Mouse (Mus musculus) hindbrain, embryonic 14.5 days (tissue): ENCODE results near the gene Snx18. TPM values are rescaled to one million over a fixed set of nuclear protein-coding genes. Genes with fewer than 3 reads are reported as not detected.

ENCODE experiments used
- ATAC-seq: fragments of 200-750 bp; cut with Nextera tagmentation; 2 replicates; pipeline ENCODE4 v1.8.0; 2017; ENCODE audit warnings: moderate number of reproducible peaks, mild to moderate bottlenecking, moderate TSS enrichment, moderate library complexity; ENCODE audit not compliant: low FRiP score
- DNase-seq: peaks from one replicate; pipeline ENCODE4 v3.0.0-alpha.2; 2015; ENCODE audit warnings: low spot score
- H3K27ac ChIP-seq: fragments of 300-500 bp; sonication (generic); 2 replicates; pipeline ENCODE4 v1.5.1; 2014; ENCODE audit warnings: mild to moderate bottlenecking, moderate library complexity
- H3K27me3 ChIP-seq: fragments of 300-500 bp; sonication (generic); 2 replicates; pipeline ENCODE4 v1.6.1; 2014; ENCODE audit warnings: mild to moderate bottlenecking, low read length, mixed read lengths; ENCODE audit not compliant: control insufficient read depth, insufficient read depth
- H3K36me3 ChIP-seq: fragments of 300-500 bp; sonication (generic); replicated peaks from 2 replicates; pipeline ENCODE4 v1.6.1; 2014; ENCODE audit not compliant: control insufficient read depth, insufficient read depth
- H3K4me1 ChIP-seq: fragments of 300-500 bp; sonication (generic); replicated peaks from 2 replicates; pipeline ENCODE4 v1.6.1; 2014; ENCODE audit warnings: antibody characterized with exemption, low read length, mixed read lengths; ENCODE audit not compliant: control insufficient read depth, insufficient read depth
- H3K4me2 ChIP-seq: fragments of 300-500 bp; sonication (generic); replicated peaks from 2 replicates; pipeline ENCODE4 v1.6.1; 2014; ENCODE audit warnings: mild to moderate bottlenecking, moderate library complexity
- H3K4me3 ChIP-seq: fragments of 300-500 bp; sonication (generic); replicated peaks from 2 replicates; pipeline ENCODE4 v1.5.1; 2014; ENCODE audit warnings: mild to moderate bottlenecking, low read length
- H3K9ac ChIP-seq: fragments of 300-500 bp; sonication (generic); 2 replicates; pipeline ENCODE4 v1.6.1; 2014
- H3K9me3 ChIP-seq: fragments of 300-500 bp; sonication (generic); 2 replicates; pipeline ENCODE4 v1.6.1; 2016; ENCODE audit warnings: low read length; ENCODE audit not compliant: control insufficient read depth
- WGBS: fragments of 180-500 bp; shearing (Covaris S2); extraction: QIAGEN DNeasy Blood & Tissue Kit; methylation state at CpG from one replicate; pipeline ENCODE4 v1.1.7; 2014; 5-methylcytosine and 5-hydroxymethylcytosine counted together
- polyA plus RNA-seq: library from polyadenylated mRNA; unstranded; fragments of >200 nt; fragmentation: Nextera tagmentation; extraction: Ambion mirVana; gene quantifications from 2 replicates; pipeline ENCODE4 v1.2.1, GENCODE M21; 2014

Gene Snx18
- polyA plus RNA-seq, 1 experiment from 2014 or later: 16.2 TPM

GRCm38 (mm10) chr13:113617338-113617890, 950 bp downstream of the Snx18 start:
- Histone ChIP-seq H3K4me1 (peaks cover 51% of the 10 kb centered on the region), H3K27me3 (no peaks in the 10 kb centered on the region), H3K4me3 (peak overlapping the region; percentile 76), H3K9ac (peak overlapping the region; percentile 92), H3K27ac (peak overlapping the region; percentile 89), H3K4me2 (peak overlapping the region; percentile 93), H3K9me3 (no peaks in the 10 kb centered on the region), H3K36me3 (no peaks in the 10 kb centered on the region)
- 11% methylated on average over 48 of the region's 49 CpGs for WGBS
- DNase-seq: no peak
- peak; percentile 6; the same call in 1 of the 2 replicates for ATAC-seq

GRCm38 (mm10) chr13:113616751-113617337, 1.5 kb downstream of the Snx18 start:
- Histone ChIP-seq H3K4me3 (peak overlapping the region; percentile 76), H3K9ac (peak overlapping the region; percentile 92), H3K27me3 (no peaks in the 10 kb centered on the region), H3K4me1 (peaks cover 56% of the 10 kb centered on the region), H3K36me3 (no peaks in the 10 kb centered on the region), H3K27ac (no peak overlapping the region), H3K4me2 (peak overlapping the region; percentile 93), H3K9me3 (no peaks in the 10 kb centered on the region)
- DNase-seq (no peak), ATAC-seq (no peak)
- 58% methylated on average over 24 of the region's 24 CpGs for WGBS

GRCm38 (mm10) chr13:113615971-113616671, 2.2 kb downstream of the Snx18 start:
- ATAC-seq (no peak), DNase-seq (no peak)
- H3K9me3 ChIP-seq: no peaks in the 10 kb centered on the region
- H3K4me2 ChIP-seq: peak overlapping the region; percentile 93
- H3K4me1 ChIP-seq: peaks cover 63% of the 10 kb centered on the region
- H3K27me3 ChIP-seq: no peaks in the 10 kb centered on the region
- H3K27ac ChIP-seq: no peak overlapping the region
- WGBS: 9% methylated on average over 8 of the region's 8 CpGs
- peak overlapping the region; percentile 76 for H3K4me3 ChIP-seq
- peak overlapping the region; percentile 92 for H3K9ac ChIP-seq
- H3K36me3 ChIP-seq: no peaks in the 10 kb centered on the region

GRCm38 (mm10) chr13:113615546-113615941, 2.8 kb downstream of the Snx18 start:
- H3K36me3 ChIP-seq: no peaks in the 10 kb centered on the region
- peak overlapping the region; percentile 93 for H3K4me2 ChIP-seq
- DNase-seq (no peak), ATAC-seq (no peak)
- H3K9me3 ChIP-seq: no peaks in the 10 kb centered on the region
- no peak overlapping the region for H3K27ac ChIP-seq
- WGBS: 2% methylated on average over 10 of the region's 10 CpGs
- peak overlapping the region; percentile 92 for H3K9ac ChIP-seq
- H3K27me3 ChIP-seq: no peaks in the 10 kb centered on the region
- peaks cover 69% of the 10 kb centered on the region for H3K4me1 ChIP-seq
- peak overlapping the region; percentile 76 for H3K4me3 ChIP-seq

GRCm38 (mm10) chr13:113614635-113615545, 3.5 kb downstream of the Snx18 start:
- 22% methylated on average over 24 of the region's 24 CpGs for WGBS
- ATAC-seq (no peak), DNase-seq (peak; percentile 61)
- H3K9ac ChIP-seq: peak overlapping the region; percentile 92
- H3K4me2 ChIP-seq: peak overlapping the region; percentile 93
- H3K36me3 ChIP-seq: no peaks in the 10 kb centered on the region
- no peaks in the 10 kb centered on the region for H3K9me3 ChIP-seq
- peak overlapping the region; percentile 76 for H3K4me3 ChIP-seq
- no peaks in the 10 kb centered on the region for H3K27me3 ChIP-seq
- peaks cover 73% of the 10 kb centered on the region for H3K4me1 ChIP-seq
- no peak overlapping the region; the same call in 1 of the 2 replicates for H3K27ac ChIP-seq

GRCm38 (mm10) chr13:113613882-113614281, 4.5 kb downstream of the Snx18 start:
- peak overlapping the region; percentile 92 for H3K9ac ChIP-seq
- H3K4me2 ChIP-seq: peak overlapping the region; percentile 93
- no peak for DNase-seq
- peaks cover 77% of the 10 kb centered on the region for H3K4me1 ChIP-seq
- no peak for ATAC-seq
- no peaks in the 10 kb centered on the region for H3K27me3 ChIP-seq
- H3K9me3 ChIP-seq: no peaks in the 10 kb centered on the region
- no peak overlapping the region for H3K27ac ChIP-seq
- no peaks in the 10 kb centered on the region for H3K36me3 ChIP-seq
- peak overlapping the region; percentile 76 for H3K4me3 ChIP-seq
- 36% methylated on average over 10 of the region's 10 CpGs for WGBS

GRCm38 (mm10) chr13:113613341-113613740, 5.0 kb downstream of the Snx18 start:
- Histone ChIP-seq H3K9ac (peak overlapping the region; percentile 92), H3K36me3 (no peaks in the 10 kb centered on the region), H3K27ac (no peak overlapping the region), H3K4me1 (peaks cover 81% of the 10 kb centered on the region), H3K9me3 (no peaks in the 10 kb centered on the region), H3K4me2 (peak overlapping the region; percentile 93), H3K4me3 (peak overlapping the region; percentile 76), H3K27me3 (no peaks in the 10 kb centered on the region)
- DNase-seq (no peak), ATAC-seq (no peak)
- WGBS: 33% methylated on average over 12 of the region's 12 CpGs

- H3K4me2 ChIP-seq: peak overlapping the region; percentile 93
- H3K27ac ChIP-seq: no peak overlapping the region
- no peaks in the 10 kb centered on the region for H3K27me3 ChIP-seq
- 0 out of 2 replicates have a peak overlapping the region, but pooled peaks have one; percentile 92 for H3K9ac ChIP-seq
- H3K9me3 ChIP-seq: no peaks in the 10 kb centered on the region
- no peak overlapping the region for H3K4me3 ChIP-seq
- H3K4me1 ChIP-seq: peaks cover 78% of the 10 kb centered on the region
- no peaks in the 10 kb centered on the region for H3K36me3 ChIP-seq
- no peak for DNase-seq
- 69% methylated on average over 24 of the region's 24 CpGs for WGBS
- no peak for ATAC-seq
Measured at GRCm38 (mm10) chr13:113612141-113612950, 6.0 kb downstream of the Snx18 start.
